Mouse (Mus musculus): Measurements from ENCODE around the gene Aldh1a2. TPM values are rescaled to one million over a fixed set of nuclear protein-coding genes. Genes with fewer than 3 reads are reported as not detected.

Aldh1a2 gene
- polyA plus RNA-seq, 1 experiment from 2014 or later, result 108 TPM

- no peaks in the 10 kb centered on the region for H3K4me1 ChIP-seq (ENCODE audit: control insufficient read depth, insufficient read depth, low read length)
- no peaks in the 10 kb centered on the region for H3K9me3 ChIP-seq (ENCODE audit: control insufficient read depth, low read length)
- no peak overlapping the region for H3K4me3 ChIP-seq (ENCODE audit: low read depth, low read length)
- no peak overlapping the region for H3K9ac ChIP-seq (ENCODE audit: low read length)
- H3K27ac ChIP-seq (ENCODE audit: low read depth, low read length), result no peak overlapping the region
- no peaks in the 10 kb centered on the region for H3K36me3 ChIP-seq (ENCODE audit: control insufficient read depth, insufficient read depth, low read length)
- WGBS, result 76% methylated on average over 7 of the region's 7 CpGs
- ATAC-seq (ENCODE audit: insufficient read depth, low FRiP score, low TSS enrichment), result no peak
- DNase-seq (ENCODE audit: low spot score), result no peak
- H3K27me3 ChIP-seq (ENCODE audit: control insufficient read depth, insufficient read depth, low read length), result no peaks in the 10 kb centered on the region
- H3K4me2 ChIP-seq (ENCODE audit: low read depth), result no peak overlapping the region
Observed at GRCm38 (mm10) chr9:71321436-71321835, 105.8 kb downstream of the Aldh1a2 start.

DNA sequence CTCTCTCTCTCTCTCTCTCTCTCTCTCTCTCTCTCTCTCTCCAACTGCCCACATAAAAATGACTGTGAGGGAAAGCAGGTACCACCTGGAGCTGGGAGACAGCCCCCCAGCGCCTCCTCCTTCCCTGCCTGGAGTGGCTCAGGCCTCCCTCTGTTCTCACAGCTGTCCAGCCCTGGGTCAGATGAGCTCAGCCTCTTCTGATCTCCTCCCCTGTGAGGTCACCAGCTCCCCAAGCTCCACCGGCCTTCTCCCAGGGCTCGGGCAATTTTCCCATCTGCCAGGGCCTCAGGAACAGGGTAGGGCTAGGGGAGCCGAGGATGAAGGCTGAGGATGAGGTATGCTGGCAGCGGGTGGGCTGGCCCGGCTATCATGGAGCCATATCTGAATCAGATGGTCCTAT is 106.3 kb downstream of the Aldh1a2 start:
- H3K27ac ChIP-seq (ENCODE audit: low read depth, low read length), result no peak overlapping the region
- WGBS, result 69% methylated on average over 6 of the region's 6 CpGs
- H3K4me1 ChIP-seq (ENCODE audit: control insufficient read depth, insufficient read depth, low read length), result no peaks in the 10 kb centered on the region
- no peak overlapping the region for H3K4me3 ChIP-seq (ENCODE audit: low read depth, low read length)
- no peaks in the 10 kb centered on the region for H3K9me3 ChIP-seq (ENCODE audit: control insufficient read depth, low read length)
- DNase-seq (ENCODE audit: low spot score) (no peak), ATAC-seq (ENCODE audit: insufficient read depth, low FRiP score, low TSS enrichment) (no peak)
- no peaks in the 10 kb centered on the region for H3K36me3 ChIP-seq (ENCODE audit: control insufficient read depth, insufficient read depth, low read length)
- no peak overlapping the region for H3K9ac ChIP-seq (ENCODE audit: low read length)
- H3K4me2 ChIP-seq (ENCODE audit: low read depth), result no peak overlapping the region
- no peaks in the 10 kb centered on the region for H3K27me3 ChIP-seq (ENCODE audit: control insufficient read depth, insufficient read depth, low read length)

DNA sequence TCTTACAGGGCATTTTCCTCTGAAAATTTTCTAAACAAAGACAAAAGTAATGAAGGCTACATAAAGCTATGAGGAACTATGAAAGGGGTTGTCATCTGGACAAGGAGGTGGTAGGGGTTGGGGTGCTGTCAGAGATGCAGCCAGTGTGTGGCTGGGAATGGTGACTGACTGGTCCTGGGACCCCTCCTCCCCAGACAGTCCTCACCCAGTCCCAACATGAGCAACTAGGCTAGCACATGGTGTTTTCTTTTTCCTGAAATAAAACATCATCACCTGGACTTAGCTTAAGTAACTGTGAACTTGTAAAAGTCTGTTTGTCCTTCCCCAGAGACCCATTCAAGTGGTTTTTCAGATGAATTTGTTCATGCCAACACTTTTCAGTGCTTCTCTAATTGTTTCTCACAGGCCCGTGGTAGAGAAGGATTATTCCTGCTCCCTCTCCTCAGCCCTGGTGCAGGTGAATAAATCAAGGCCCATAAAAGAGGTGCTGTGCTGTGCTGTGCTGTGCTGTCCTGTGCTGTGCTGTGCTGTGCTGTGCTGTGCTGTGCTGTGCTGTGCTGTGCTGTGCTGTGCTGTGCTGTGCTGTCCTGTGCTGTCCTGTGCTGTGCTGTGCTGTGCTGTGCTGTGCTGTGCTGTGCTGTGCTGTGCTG is 107.8 kb downstream of the Aldh1a2 start:
- Histone ChIP-seq H3K9me3 (ENCODE audit: control insufficient read depth, low read length) (no peaks in the 10 kb centered on the region), H3K4me2 (ENCODE audit: low read depth) (no peak overlapping the region), H3K9ac (ENCODE audit: low read length) (no peak overlapping the region), H3K4me1 (ENCODE audit: control insufficient read depth, insufficient read depth, low read length) (no peaks in the 10 kb centered on the region), H3K27ac (ENCODE audit: low read depth, low read length) (no peak overlapping the region), H3K4me3 (ENCODE audit: low read depth, low read length) (no peak overlapping the region), H3K27me3 (ENCODE audit: control insufficient read depth, insufficient read depth, low read length) (no peaks in the 10 kb centered on the region), H3K36me3 (ENCODE audit: control insufficient read depth, insufficient read depth, low read length) (no peaks in the 10 kb centered on the region)
- ATAC-seq (ENCODE audit: insufficient read depth, low FRiP score, low TSS enrichment) (no peak), DNase-seq (ENCODE audit: low spot score) (no peak)
- WGBS, result 59% methylated on average over 1 of the region's 1 CpGs

DNA sequence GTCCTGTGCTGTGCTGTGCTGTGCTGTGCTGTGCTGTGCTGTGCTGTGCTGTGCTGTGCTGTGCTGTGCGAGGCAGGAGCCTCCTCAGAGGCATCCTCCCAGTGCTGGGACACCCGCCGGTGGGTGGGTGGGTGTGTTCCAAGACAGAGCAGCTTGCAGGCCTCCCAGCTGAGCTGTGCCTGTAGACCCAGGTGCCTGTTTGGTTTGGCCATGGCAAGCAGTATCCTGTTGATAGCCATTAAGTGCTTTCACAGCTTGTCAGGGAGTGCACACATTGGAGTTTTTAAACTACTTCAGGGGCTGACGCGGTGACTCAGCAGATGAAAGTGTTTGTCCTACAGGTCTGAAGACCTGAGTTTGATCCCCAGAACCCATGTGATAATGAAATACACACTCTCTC is 108.5 kb downstream of the Aldh1a2 start:
- ATAC-seq (ENCODE audit: insufficient read depth, low FRiP score, low TSS enrichment) (no peak), DNase-seq (ENCODE audit: low spot score) (no peak)
- H3K4me1 ChIP-seq (ENCODE audit: control insufficient read depth, insufficient read depth, low read length), result no peaks in the 10 kb centered on the region
- no peaks in the 10 kb centered on the region for H3K27me3 ChIP-seq (ENCODE audit: control insufficient read depth, insufficient read depth, low read length)
- no peak overlapping the region for H3K4me2 ChIP-seq (ENCODE audit: low read depth)
- H3K36me3 ChIP-seq (ENCODE audit: control insufficient read depth, insufficient read depth, low read length), result no peaks in the 10 kb centered on the region
- H3K27ac ChIP-seq (ENCODE audit: low read depth, low read length), result no peak overlapping the region
- H3K9me3 ChIP-seq (ENCODE audit: control insufficient read depth, low read length), result no peaks in the 10 kb centered on the region
- WGBS, result 76% methylated on average over 5 of the region's 5 CpGs
- no peak overlapping the region for H3K4me3 ChIP-seq (ENCODE audit: low read depth, low read length)
- H3K9ac ChIP-seq (ENCODE audit: low read length), result no peak overlapping the region

GRCm38 (mm10) chr9:71326261-71326660 is 110.7 kb downstream of the Aldh1a2 start:
- 64% methylated on average over 4 of the region's 4 CpGs for WGBS
- no peak overlapping the region for H3K4me2 ChIP-seq (ENCODE audit: low read depth)
- H3K36me3 ChIP-seq (ENCODE audit: control insufficient read depth, insufficient read depth, low read length), result no peaks in the 10 kb centered on the region
- no peak overlapping the region for H3K4me3 ChIP-seq (ENCODE audit: low read depth, low read length)
- H3K9ac ChIP-seq (ENCODE audit: low read length), result no peak overlapping the region
- no peaks in the 10 kb centered on the region for H3K4me1 ChIP-seq (ENCODE audit: control insufficient read depth, insufficient read depth, low read length)
- no peak for DNase-seq (ENCODE audit: low spot score)
- no peaks in the 10 kb centered on the region for H3K9me3 ChIP-seq (ENCODE audit: control insufficient read depth, low read length)
- ATAC-seq (ENCODE audit: insufficient read depth, low FRiP score, low TSS enrichment), result no peak
- H3K27me3 ChIP-seq (ENCODE audit: control insufficient read depth, insufficient read depth, low read length), result no peaks in the 10 kb centered on the region
- no peak overlapping the region for H3K27ac ChIP-seq (ENCODE audit: low read depth, low read length)

- Histone ChIP-seq H3K4me2 (ENCODE audit: low read depth) (no peak overlapping the region), H3K36me3 (ENCODE audit: control insufficient read depth, insufficient read depth, low read length) (no peaks in the 10 kb centered on the region), H3K27ac (ENCODE audit: low read depth, low read length) (no peak overlapping the region), H3K27me3 (ENCODE audit: control insufficient read depth, insufficient read depth, low read length) (no peaks in the 10 kb centered on the region), H3K9ac (ENCODE audit: low read length) (no peak overlapping the region), H3K9me3 (ENCODE audit: control insufficient read depth, low read length) (no peaks in the 10 kb centered on the region), H3K4me1 (ENCODE audit: control insufficient read depth, insufficient read depth, low read length) (no peaks in the 10 kb centered on the region), H3K4me3 (ENCODE audit: low read depth, low read length) (no peak overlapping the region)
- DNase-seq (ENCODE audit: low spot score) (no peak), ATAC-seq (ENCODE audit: insufficient read depth, low FRiP score, low TSS enrichment) (no peak)
- WGBS, result 64% methylated on average over 3 of the region's 3 CpGs
Observed at GRCm38 (mm10) chr9:71331661-71332060, 116.1 kb downstream of the Aldh1a2 start.

DNA sequence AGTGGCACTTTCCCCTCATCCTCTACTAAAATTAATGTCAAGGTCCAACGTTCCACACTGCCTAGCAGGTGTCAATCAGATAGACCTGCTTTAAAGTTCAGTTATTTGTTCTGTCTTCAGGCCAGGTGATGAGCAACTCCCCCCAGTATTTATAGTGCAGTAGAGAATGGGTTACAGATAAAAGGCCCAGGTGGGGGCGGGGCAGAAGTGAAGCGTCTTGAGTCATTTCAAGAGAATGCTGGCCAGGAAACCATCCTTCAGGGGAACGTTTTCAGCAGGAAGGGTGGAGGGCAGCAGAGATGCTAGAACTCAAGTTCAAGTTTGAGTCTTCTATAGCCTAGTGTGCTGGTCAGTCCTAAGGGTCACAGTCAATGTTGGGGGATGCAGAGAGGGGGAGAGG is 121.1 kb downstream of the Aldh1a2 start:
- Histone ChIP-seq H3K9me3 (ENCODE audit: control insufficient read depth, low read length) (no peaks in the 10 kb centered on the region), H3K9ac (ENCODE audit: low read length) (no peak overlapping the region), H3K27ac (ENCODE audit: low read depth, low read length) (no peak overlapping the region), H3K27me3 (ENCODE audit: control insufficient read depth, insufficient read depth, low read length) (no peaks in the 10 kb centered on the region), H3K4me2 (ENCODE audit: low read depth) (no peak overlapping the region), H3K4me1 (ENCODE audit: control insufficient read depth, insufficient read depth, low read length) (no peaks in the 10 kb centered on the region), H3K36me3 (ENCODE audit: control insufficient read depth, insufficient read depth, low read length) (no peaks in the 10 kb centered on the region), H3K4me3 (ENCODE audit: low read depth, low read length) (no peak overlapping the region)
- WGBS, result 71% methylated on average over 4 of the region's 4 CpGs
- DNase-seq (ENCODE audit: low spot score), result no peak
- no peak for ATAC-seq (ENCODE audit: insufficient read depth, low FRiP score, low TSS enrichment)

- Histone ChIP-seq H3K27me3 (ENCODE audit: control insufficient read depth, insufficient read depth, low read length) (no peaks in the 10 kb centered on the region), H3K27ac (ENCODE audit: low read depth, low read length) (no peak overlapping the region), H3K4me3 (ENCODE audit: low read depth, low read length) (no peak overlapping the region), H3K4me1 (ENCODE audit: control insufficient read depth, insufficient read depth, low read length) (no peaks in the 10 kb centered on the region), H3K36me3 (ENCODE audit: control insufficient read depth, insufficient read depth, low read length) (no peaks in the 10 kb centered on the region), H3K4me2 (ENCODE audit: low read depth) (no peak overlapping the region), H3K9me3 (ENCODE audit: control insufficient read depth, low read length) (no peaks in the 10 kb centered on the region), H3K9ac (ENCODE audit: low read length) (no peak overlapping the region)
- ATAC-seq (ENCODE audit: insufficient read depth, low FRiP score, low TSS enrichment) (no peak), DNase-seq (ENCODE audit: low spot score) (peak; percentile 13)
- WGBS, result 75% methylated on average over 3 of the region's 3 CpGs
Observed at GRCm38 (mm10) chr9:71337425-71337824, 121.8 kb downstream of the Aldh1a2 start.

DNA sequence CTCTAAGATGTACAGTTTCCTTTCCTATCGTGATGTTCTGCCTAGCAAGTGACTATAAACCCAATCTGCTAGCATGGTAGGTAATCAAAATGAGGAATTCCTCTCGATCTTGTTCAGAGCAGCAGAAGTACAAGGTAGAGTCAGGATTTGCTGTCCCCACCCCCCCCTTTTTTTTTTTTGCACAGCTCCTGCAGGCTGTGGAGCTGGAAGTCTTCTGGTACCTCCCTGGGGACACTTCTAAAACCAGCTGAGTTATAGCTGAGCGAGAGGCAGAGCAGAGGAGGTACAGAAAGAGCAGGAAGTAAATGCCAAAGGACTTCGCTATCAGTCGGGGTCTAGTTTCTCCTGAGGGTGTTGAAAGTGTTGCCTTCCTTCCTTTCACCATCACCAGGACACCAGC is 124.5 kb downstream of the Aldh1a2 start:
- Histone ChIP-seq H3K27ac (ENCODE audit: low read depth, low read length) (no peak overlapping the region), H3K9ac (ENCODE audit: low read length) (no peak overlapping the region), H3K27me3 (ENCODE audit: control insufficient read depth, insufficient read depth, low read length) (no peaks in the 10 kb centered on the region), H3K4me3 (ENCODE audit: low read depth, low read length) (no peak overlapping the region), H3K4me2 (ENCODE audit: low read depth) (no peak overlapping the region), H3K36me3 (ENCODE audit: control insufficient read depth, insufficient read depth, low read length) (no peaks in the 10 kb centered on the region), H3K4me1 (ENCODE audit: control insufficient read depth, insufficient read depth, low read length) (no peaks in the 10 kb centered on the region), H3K9me3 (ENCODE audit: control insufficient read depth, low read length) (no peaks in the 10 kb centered on the region)
- 62% methylated on average over 5 of the region's 5 CpGs for WGBS
- DNase-seq (ENCODE audit: low spot score) (no peak), ATAC-seq (ENCODE audit: insufficient read depth, low FRiP score, low TSS enrichment) (no peak)

Data from neural tube, embryonic 11.5 days (tissue).